Mouse (Mus musculus): ENCODE measurements around the gene Pilrb1.
"Not testable (repeated sequence)": the region's sequence is repeated elsewhere in the genome, so short reads cannot be mapped to it uniquely, and the experiment has no call there.

Pilrb1 gene

GRCm38 (mm10) chr5:137857960-137858710 lies at the start of gene Pilrb1:
Gene Pilrb1, minus strand, starts transcription at chr5:137858106.
- DNase-seq (ENCODE audit: low spot score in 2 of 2), result not testable (repeated sequence)

- no peak for DNase-seq (ENCODE audit: low spot score in 2 of 2)
These were observed 39.9 kb upstream of the Pilrb1 start for GRCm38 (mm10) chr5:137897812-137898211.

- no peak for DNase-seq (ENCODE audit: low spot score in 2 of 2)
These were observed 35.0 kb upstream of the Pilrb1 start for GRCm38 (mm10) chr5:137892954-137893353.

- DNase-seq (ENCODE audit: low spot score in 2 of 2), result no peak
These were observed 29.8 kb upstream of the Pilrb1 start for GRCm38 (mm10) chr5:137887666-137888065.

- DNase-seq (ENCODE audit: low spot score in 2 of 2), result peak in 1 of 2 experiments; percentile 28
These were observed 28.0 kb upstream of the Pilrb1 start for GRCm38 (mm10) chr5:137885894-137886293.

- no peak for DNase-seq (ENCODE audit: low spot score in 2 of 2)
These were observed 25.4 kb upstream of the Pilrb1 start for GRCm38 (mm10) chr5:137883345-137883744.

DNA sequence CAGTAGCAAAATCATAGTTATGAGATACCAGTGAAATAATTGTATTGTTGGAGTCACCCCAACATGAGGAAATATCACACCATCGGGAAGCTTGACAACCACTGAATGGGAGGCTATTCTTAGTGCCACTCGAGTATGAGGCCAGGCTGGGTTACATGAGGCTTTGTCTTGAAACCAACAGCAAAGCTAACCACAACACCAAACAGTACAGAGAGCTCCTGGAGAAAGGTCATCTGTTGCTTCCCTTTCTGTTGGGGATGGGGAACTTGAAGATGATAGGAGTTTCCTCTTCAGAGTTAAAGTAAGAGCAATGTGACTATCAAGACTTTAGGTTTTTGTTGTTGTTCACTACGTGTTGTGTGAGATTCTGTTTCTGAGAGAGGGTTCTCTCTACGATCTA lies 25.0 kb upstream of the Pilrb1 start:
- DNase-seq (ENCODE audit: low spot score in 2 of 2), result no peak

GRCm38 (mm10) chr5:137877860-137878259 lies 20.0 kb upstream of the Pilrb1 start:
- peak in 1 of 2 experiments; percentile 34 for DNase-seq (ENCODE audit: low spot score in 2 of 2)

GRCm38 (mm10) chr5:137875054-137875453 lies 17.1 kb upstream of the Pilrb1 start:
- no peak for DNase-seq (ENCODE audit: low spot score in 2 of 2)

- DNase-seq (ENCODE audit: low spot score in 2 of 2), result not testable (repeated sequence)
These were observed 14.4 kb upstream of the Pilrb1 start for GRCm38 (mm10) chr5:137872381-137872702.

GRCm38 (mm10) chr5:137871644-137872380 lies 13.9 kb upstream of the Pilrb1 start, which contains the start of gene Pilrb2:
Gene Pilrb2, minus strand, starts transcription at chr5:137871815.
- DNase-seq (ENCODE audit: low spot score in 2 of 2), result not testable (repeated sequence)

GRCm38 (mm10) chr5:137868600-137868999 lies 10.7 kb upstream of the Pilrb1 start:
- not testable (repeated sequence) for DNase-seq (ENCODE audit: low spot score in 2 of 2)

DNA sequence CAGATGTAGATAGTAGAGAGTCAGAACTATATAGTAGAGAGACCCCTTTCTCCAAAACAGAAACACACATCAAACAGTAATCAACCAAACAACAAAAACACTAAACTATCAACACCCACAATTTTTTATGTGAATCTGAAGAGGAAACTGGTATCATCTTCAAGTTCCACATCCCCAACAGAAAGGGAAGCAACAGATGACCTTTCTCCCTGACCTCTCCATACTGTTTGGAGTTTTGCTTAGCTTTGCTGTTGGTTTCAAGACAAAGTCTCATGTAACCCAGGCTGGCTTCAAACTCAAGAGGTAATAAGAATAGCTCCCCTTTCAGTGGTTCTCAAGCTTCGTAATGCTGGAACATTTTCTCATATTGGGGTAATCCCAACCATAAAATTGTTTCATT lies 6.1 kb upstream of the Pilrb1 start:
- DNase-seq (ENCODE audit: low spot score in 2 of 2), result not testable (repeated sequence)

GRCm38 (mm10) chr5:137856870-137857269 lies 1.0 kb downstream of the Pilrb1 start:
- DNase-seq (ENCODE audit: low spot score in 2 of 2), result not testable (repeated sequence)

DNA sequence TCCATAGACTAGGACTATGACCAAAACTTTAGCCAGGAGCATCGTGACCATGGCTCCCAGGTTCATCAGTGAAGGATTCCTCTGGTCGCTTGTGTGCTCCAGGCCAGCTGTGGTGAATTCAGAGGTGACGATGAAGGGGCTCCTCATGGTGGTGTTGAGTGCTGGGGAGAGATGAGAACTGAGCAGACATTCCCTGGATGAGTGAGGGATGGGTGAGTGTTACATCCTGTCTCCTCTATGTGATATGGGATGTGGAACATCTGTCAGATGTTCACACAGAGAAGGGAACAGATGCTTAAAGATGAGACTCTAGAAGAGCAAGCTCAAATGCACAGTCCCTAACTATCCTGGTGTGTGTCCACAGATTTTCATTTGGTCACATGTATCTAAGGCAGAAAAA lies 3.0 kb downstream of the Pilrb1 start:
- DNase-seq (ENCODE audit: low spot score in 2 of 2), result not testable (repeated sequence)

DNA sequence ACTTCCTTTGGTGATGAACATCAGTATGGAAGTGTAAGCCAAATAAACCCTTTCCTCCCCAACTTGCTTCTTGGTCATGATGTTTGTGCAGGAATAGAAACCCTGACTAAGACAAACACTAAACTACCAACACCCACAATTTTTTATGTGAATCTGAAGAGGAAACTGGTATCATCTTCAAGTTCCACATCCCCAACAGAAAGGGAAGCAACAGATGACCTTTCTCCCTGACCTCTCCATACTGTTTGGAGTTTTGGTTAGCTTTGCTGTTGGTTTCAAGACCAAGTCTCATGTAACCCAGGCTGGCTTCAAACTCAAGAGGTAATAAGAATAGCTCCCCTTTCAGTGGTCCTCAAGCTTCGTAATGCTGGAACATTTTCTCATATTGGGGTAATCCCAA lies 7.6 kb downstream of the Pilrb1 start:
- not testable (repeated sequence) for DNase-seq (ENCODE audit: low spot score in 2 of 2)

- DNase-seq (ENCODE audit: low spot score in 2 of 2), result peak in 1 of 2 experiments; percentile 1
These were observed 20.8 kb downstream of the Pilrb1 start for GRCm38 (mm10) chr5:137837110-137837509.

GRCm38 (mm10) chr5:137836611-137837010 lies 21.3 kb downstream of the Pilrb1 start:
- DNase-seq (ENCODE audit: low spot score in 2 of 2), result peak in 1 of 2 experiments; percentile 2

DNA sequence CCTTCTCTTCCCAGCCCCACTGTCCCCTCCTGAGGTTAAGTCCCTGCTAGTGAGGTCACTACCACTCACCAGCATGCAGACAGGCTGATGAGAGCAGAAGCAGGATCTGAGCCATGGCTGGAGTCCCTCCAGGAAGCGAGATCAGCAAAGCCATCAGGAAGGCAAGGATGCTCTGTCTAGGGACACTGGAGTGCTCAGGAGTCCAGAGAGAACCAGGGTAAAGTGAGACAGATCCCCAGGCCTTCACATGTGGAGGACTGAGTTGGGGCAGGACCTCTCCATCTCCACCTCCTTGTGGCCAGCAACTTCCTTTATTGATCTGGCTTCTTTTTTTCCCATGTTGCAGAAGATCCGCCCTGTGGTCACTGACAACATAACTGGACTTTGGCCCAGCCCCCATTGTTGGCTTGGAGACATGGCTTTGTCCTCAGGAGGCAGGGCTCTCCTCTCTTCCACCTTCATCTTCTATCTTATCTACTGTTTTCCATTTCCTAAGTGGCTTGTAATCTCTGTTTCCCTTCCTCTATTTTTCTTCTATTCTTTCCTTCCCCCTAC lies 21.9 kb downstream of the Pilrb1 start, which contains the start of gene Pilra:
Gene Pilra, minus strand, starts transcription at position 316 of the 555 bp plus-strand sequence.
- DNase-seq (ENCODE audit: low spot score in 2 of 2), result peak in 1 of 2 experiments; percentile 2

GRCm38 (mm10) chr5:137833500-137833899 lies 24.4 kb downstream of the Pilrb1 start:
- DNase-seq (ENCODE audit: low spot score in 2 of 2), result peak in 1 of 2 experiments; percentile 1

- DNase-seq (ENCODE audit: low spot score in 2 of 2), result no peak
These were observed 26.4 kb downstream of the Pilrb1 start for GRCm38 (mm10) chr5:137831506-137831905.

DNA sequence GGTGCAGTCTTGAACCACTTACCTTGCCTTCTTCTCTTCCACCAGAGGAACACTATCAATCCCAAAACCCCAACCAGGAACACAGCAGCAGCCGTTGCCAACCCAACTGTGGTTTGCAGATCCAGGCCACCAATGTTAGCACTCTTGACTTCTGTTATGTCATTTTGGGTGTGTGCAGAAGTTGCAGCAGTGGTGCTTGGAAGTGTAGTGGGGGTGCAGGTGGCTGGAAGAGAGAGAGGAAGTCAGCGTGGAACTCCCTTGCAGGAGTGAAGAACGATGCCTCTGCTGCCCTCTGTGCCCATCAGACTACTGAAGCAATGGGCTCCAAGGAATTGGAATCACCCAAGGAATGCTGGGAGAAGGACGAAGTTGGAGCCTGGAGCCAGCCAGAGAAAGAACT lies 26.8 kb downstream of the Pilrb1 start:
- peak in 1 of 2 experiments; percentile 1 for DNase-seq (ENCODE audit: low spot score in 2 of 2)

Measured in thymus, postnatal 10 days (tissue).